Mouse (Mus musculus) hindlimb bud, embryonic 11.5 days (tissue): ENCODE results near the gene Flg2.

Experiments used
- DNase-seq: peaks from one replicate; pipeline ENCODE4 v3.0.0-alpha.2; 2012; ENCODE audit warnings: low read depth, low spot score; ENCODE audit errors: extremely low spot score

Flg2 gene

DNA sequence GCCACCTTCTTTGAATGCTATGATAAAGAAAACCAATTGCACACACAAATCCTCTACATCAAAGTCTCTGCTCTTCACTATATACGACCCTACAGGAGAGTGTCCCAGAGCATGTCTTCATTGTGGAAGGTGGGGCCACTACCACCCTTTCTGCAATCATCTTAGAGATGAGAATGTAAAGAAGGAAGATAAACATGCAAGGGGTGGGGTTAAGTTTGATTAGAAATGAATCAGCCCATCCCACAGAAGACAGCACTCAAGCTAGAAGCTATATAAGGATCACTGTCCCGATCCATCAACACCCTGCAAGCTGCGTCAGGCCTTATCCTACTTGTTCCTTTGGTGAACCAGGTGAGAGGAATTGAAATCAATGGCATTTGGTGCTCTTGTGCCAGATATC is at the start of gene Flg2:
Gene Flg2 (plus strand): TSS at position 301 of the 400 bp plus-strand sequence.
- DNase-seq: no peak

DNA sequence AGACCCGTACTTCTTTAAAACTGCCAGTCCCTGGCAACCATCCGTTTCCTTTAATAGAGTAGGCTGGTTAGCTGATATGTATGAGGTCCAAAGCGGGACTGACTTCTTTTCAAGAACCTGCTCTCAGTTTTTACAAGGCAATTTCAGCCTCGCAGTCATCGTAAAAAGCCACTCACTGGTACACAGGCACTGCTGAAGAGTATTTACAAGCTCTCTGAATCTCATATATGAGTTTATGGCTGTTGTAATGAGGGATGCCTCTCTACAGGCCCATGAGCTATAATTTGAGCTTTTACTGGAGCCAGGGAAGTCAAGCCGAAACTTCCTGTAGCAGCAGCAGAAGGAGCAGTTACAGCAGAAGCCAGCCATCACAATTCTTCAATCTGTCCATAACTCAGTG is 34.6 kb upstream of the Flg2 start:
- DNase-seq: peak; percentile 46

DNA sequence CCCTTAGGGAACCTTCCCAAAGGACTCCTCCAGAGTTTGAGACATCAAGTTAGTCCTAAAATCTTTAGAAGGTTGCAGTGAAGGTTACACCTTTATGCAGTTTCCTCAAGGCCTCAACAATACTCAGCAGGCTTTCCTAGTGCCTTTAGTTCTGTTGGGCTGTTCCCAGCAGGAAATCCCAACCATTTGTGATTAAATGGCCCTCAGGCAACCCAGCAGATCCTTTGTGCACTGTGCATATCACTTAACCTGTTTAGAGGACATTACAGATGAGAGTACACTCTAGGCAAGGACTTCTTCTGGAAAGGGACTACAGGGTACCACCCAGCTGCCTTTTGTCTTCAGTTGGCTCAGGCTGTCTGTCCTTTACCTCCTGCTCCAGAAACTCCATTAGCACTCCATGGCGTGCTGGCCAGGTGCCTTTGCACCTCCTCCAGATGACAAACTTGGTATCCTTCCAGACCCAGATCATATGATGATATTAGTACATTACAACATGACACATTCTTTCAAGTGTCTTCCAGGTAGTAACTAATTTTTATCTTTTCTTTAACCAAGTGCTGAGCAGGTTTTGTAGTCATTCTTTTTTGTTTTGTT is 34.0 kb upstream of the Flg2 start:
- DNase-seq: no peak

DNA sequence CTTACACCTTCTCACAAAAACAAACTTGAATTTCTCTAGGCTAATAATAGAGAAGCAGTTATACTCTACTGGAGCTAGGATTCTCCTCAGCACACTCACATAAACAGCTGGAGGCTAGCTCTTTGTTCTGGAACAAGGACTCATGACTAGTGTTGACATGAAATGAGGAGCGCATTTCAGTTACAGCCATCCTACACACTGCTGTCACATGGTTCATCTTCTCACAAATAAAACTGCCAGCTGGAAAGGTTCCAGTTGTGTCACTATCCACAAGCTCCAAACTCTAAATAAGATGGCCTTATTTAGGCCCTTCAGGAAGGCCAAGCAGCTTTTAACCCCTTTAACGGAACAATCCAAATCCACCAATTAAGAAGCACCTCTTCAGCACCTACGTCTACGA is 16.2 kb upstream of the Flg2 start:
- no peak for DNase-seq

DNA sequence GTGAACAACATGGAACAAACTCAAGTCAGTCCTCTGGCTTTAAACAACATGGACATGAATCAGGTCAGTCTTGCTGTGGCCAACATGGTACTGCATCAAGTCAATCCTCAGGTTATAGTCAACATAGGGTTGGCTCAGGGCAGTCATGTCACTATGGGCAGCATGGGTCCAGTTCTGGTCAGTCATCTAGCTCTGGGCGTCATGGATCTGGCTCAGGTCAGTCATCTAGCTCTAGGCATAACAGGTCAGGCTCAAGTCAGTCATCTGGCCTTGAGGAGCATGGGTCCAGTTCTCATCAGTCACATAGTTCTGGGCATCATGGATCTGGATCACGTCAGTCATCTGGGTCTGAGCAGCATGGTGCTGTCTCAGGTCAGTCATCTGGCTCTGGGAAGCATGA is 4.9 kb downstream of the Flg2 start:
- DNase-seq: no peak

DNA sequence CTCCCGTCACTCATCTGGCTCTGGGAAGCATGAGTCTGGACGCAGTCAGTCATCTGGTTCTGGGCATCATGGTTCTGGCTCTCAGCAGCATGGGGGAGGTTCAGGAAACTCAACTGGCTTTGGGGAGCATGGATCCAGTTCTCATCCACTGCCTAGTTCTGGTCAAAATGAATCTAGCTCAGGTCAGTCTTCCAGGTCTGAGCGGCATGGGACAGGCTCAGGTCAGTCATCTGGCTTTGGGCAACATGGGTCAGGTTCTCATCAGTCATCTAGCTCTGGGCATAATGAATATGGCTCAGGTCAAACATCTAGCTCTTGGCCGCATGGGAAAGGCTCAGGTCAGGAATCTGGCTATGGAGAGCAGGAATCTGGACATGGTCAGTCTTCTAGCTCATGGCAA is 5.4 kb downstream of the Flg2 start:
- DNase-seq: no peak
